Mouse (Mus musculus) CH12.LX (cell line): ENCODE data around the gene Tgm2.

Experiments used
- MAFK ChIP-seq: IDR thresholded peaks from 2 replicates; pipeline ENCODE4 v1.6.1; 2011; ENCODE audit warnings: low read length, improper control_type of control experiment; ENCODE audit not compliant: insufficient replicate concordance
- RAD21 ChIP-seq: IDR thresholded peaks from 2 replicates; pipeline ENCODE4 v1.6.1; 2011; ENCODE audit warnings: low read depth, mild to moderate bottlenecking, low read length, improper control_type of control experiment, moderate library complexity

DNA sequence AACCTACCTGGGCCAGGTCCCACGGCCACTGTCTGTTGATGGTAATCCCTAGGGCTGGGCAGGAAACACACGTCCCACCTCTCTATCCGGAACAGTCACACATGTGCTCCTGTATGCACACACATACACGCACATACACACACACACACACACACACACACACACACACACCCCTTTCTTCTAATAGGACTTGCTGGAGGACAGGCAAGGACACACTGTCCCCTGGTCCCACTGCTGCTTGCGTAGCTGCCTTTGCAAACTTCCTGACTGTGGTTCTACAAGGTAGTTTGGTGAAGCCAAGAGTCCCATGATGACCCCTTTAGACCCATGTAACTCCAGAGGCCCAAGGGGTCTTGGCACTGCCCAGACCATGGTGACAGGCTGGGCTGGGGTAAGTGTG is 5.6 kb downstream of the Tgm2 start:
- TF ChIP-seq MAFK, result no peak
- no peak for TF ChIP-seq RAD21
